Mouse (Mus musculus) limb, embryonic 14.5 days (tissue): Measurements from ENCODE around the gene Kyat1. TPM values are rescaled to one million over a fixed set of nuclear protein-coding genes. Genes with fewer than 3 reads are reported as not detected.
"Not testable (repeated sequence)": the region's sequence is repeated elsewhere in the genome, so short reads cannot be mapped to it uniquely, and the experiment has no call there.

Experiments
- ATAC-seq: fragments of 200-750 bp; cut with Nextera tagmentation; 2 replicates; pipeline ENCODE4 v1.8.0; 2017; ENCODE audit warnings: low read depth, moderate number of reproducible peaks, moderate TSS enrichment; ENCODE audit not compliant: low FRiP score
- DNase-seq: peaks from one replicate; pipeline ENCODE4 v3.0.0-alpha.2; 2015; ENCODE audit warnings: low spot score
- H3K27ac ChIP-seq: fragments of 300-500 bp; sonication (generic); replicated peaks from 2 replicates; pipeline ENCODE4 v1.5.1; 2014; ENCODE audit warnings: low read depth, mild to moderate bottlenecking, low read length, moderate library complexity, mixed read lengths
- H3K27me3 ChIP-seq: fragments of 300-500 bp; sonication (generic); 2 replicates; pipeline ENCODE4 v1.6.1; 2014; ENCODE audit warnings: low read length, mixed read lengths; ENCODE audit not compliant: control insufficient read depth, insufficient read depth
- H3K36me3 ChIP-seq: fragments of 300-500 bp; sonication (generic); 2 replicates; pipeline ENCODE4 v1.6.1; 2014; ENCODE audit warnings: mild to moderate bottlenecking, low read length, moderate library complexity, mixed read lengths; ENCODE audit not compliant: control insufficient read depth, insufficient read depth
- H3K4me1 ChIP-seq: fragments of 300-500 bp; sonication (generic); 2 replicates; pipeline ENCODE4 v1.6.1; 2014; ENCODE audit warnings: antibody characterized with exemption, low read length, mixed read lengths; ENCODE audit not compliant: control insufficient read depth, insufficient read depth
- H3K4me2 ChIP-seq: fragments of 300-500 bp; sonication (generic); replicated peaks from 2 replicates; pipeline ENCODE4 v1.6.1; 2014; ENCODE audit warnings: low read depth, mild to moderate bottlenecking, low read length, moderate library complexity; ENCODE audit not compliant: severe bottlenecking
- H3K4me3 ChIP-seq: fragments of 300-500 bp; sonication (generic); replicated peaks from 2 replicates; pipeline ENCODE4 v1.5.1; 2014; ENCODE audit warnings: low read length
- H3K9ac ChIP-seq: fragments of 300-500 bp; sonication (generic); 2 replicates; pipeline ENCODE4 v1.6.1; 2014; ENCODE audit warnings: mild to moderate bottlenecking, low read depth, low read length, moderate library complexity; ENCODE audit not compliant: severe bottlenecking
- H3K9me3 ChIP-seq: fragments of 300-500 bp; sonication (generic); 2 replicates; pipeline ENCODE4 v1.6.1; 2016; ENCODE audit warnings: low read length; ENCODE audit not compliant: control insufficient read depth
- POLR2A ChIP-seq: fragments of 200-500 bp; IDR thresholded peaks from 2 replicates; pipeline ENCODE4 v1.8.0; 2012; ENCODE audit warnings: inconsistent platforms, mild to moderate bottlenecking, moderate library complexity, borderline replicate concordance; ENCODE audit not compliant: insufficient read depth, insufficient read length; ENCODE audit errors: extremely low read depth
- WGBS: fragments of 180-500 bp; shearing (Covaris S2); extraction: QIAGEN DNeasy Blood & Tissue Kit; methylation state at CpG from one replicate; pipeline ENCODE4 v1.1.7; 2014; 5-methylcytosine and 5-hydroxymethylcytosine counted together
- polyA plus RNA-seq, 2 experiments: library from polyadenylated mRNA; depleted of rRNA in 1 of 2; stranded (reverse) in 1 of 2; unstranded in 1 of 2; fragments of >200 nt; fragmentation: Nextera tagmentation in 1 of 2; extraction: Ambion mirVana in 1 of 2; gene quantifications; 2 replicates each; pipeline versions ENCODE4 v1.2.1 to v1.2.3; 2012 to 2014

Gene Kyat1
- polyA plus RNA-seq, 2 experiments = 10.2 to 24.5 TPM

DNA sequence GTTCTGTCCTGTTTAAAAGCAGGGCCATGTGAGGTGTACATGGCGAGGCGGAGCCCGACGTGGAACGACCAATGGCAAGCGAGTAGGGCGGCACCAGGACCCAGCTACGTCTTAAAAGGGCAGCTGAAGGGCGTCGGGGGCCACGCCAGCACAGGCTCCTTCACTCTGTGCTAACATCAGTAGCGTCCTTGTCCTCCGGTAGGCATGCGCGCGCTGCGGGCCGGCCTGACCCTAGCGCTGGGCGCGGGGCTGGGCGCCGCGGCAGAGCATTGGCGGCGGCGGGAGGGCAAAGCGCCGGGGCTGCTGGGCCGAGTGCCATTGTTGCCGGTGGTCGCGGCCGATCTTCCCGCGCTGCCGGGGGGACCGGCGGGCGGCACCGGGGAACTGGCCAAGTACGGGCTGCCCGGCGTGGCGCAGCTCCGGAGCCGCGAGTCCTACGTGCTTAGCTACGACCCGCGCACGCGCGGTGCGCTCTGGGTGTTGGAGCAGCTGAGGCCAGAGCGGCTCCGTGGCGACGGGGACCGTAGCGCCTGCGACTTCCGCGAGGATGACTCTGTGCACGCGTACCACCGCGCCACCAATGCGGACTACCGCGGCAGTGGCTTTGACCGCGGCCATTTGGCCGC lies 34.2 kb downstream of the Kyat1 start, which contains the start of gene Endog:
Endog (plus strand) TSS at position 123 of the 626 bp plus-strand sequence.
- peak within 1 kb of the TSS; percentile 64 for H3K27ac ChIP-seq
- H3K9ac ChIP-seq = peak within 1 kb of the TSS; percentile 67
- TF ChIP-seq POLR2A = 0 out of 2 replicates have a peak, but pooled peaks have one; percentile 66
- peaks cover 39% of the 10 kb centered on the region for H3K36me3 ChIP-seq
- ATAC-seq = peak; percentile 93
- DNase-seq = peak; percentile 85
- H3K27me3 ChIP-seq = no peaks in the 10 kb centered on the region
- WGBS = 2% methylated on average over 64 of the region's 75 CpGs
- peak within 1 kb of the TSS; percentile 94 for H3K4me2 ChIP-seq
- peaks cover 6% of the 10 kb centered on the region; the same call in 1 of the 2 replicates for H3K9me3 ChIP-seq
- no peaks in the 10 kb centered on the region for H3K4me1 ChIP-seq
- peak within 1 kb of the TSS; percentile 61 for H3K4me3 ChIP-seq

GRCm38 (mm10) chr2:30166677-30167076 lies 39.0 kb downstream of the Kyat1 start:
- no peaks in the 10 kb centered on the region for H3K4me1 ChIP-seq
- WGBS = 58% methylated on average over 4 of the region's 4 CpGs
- ATAC-seq (no peak), DNase-seq (no peak)
- TF ChIP-seq POLR2A = no peak
- no peaks in the 10 kb centered on the region for H3K27me3 ChIP-seq
- no peak overlapping the region for H3K9ac ChIP-seq
- H3K36me3 ChIP-seq = no peaks in the 10 kb centered on the region
- H3K4me2 ChIP-seq = no peak overlapping the region
- no peak overlapping the region for H3K4me3 ChIP-seq
- H3K27ac ChIP-seq = no peak overlapping the region
- peaks cover 14% of the 10 kb centered on the region; the same call in 1 of the 2 replicates for H3K9me3 ChIP-seq

DNA sequence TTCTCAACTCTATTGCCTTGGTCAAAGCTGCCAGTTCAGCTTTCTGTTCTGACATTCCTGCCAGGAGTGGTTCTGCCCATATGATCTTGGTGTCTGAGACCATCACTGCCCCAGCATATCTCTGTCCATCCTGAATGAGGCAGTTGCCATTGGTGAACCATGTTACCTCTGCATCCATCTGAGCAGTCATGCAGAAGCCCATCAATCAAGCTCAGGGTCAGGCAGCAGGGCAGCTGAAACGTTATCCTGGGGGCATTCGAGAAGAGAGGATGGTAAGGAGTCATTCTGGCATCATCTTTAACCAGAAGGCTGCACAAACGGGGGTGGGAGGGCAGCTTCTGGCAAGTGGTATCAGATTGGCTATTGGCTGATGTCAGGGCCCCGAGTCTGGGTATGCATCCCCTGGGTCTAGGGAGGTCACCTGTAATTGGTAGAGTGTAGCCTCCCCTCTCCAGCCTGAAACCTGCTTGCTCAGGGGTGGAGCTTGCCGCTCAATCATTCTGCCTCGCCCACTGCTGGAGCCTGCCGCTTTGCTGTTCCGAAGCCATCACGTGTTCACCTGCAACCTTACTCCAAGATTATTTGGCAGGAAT lies 41.2 kb downstream of the Kyat1 start:
- ATAC-seq (no peak), DNase-seq (no peak)
- 45% methylated on average over 9 of the region's 9 CpGs for WGBS
- H3K36me3 ChIP-seq = no peaks in the 10 kb centered on the region
- H3K4me2 ChIP-seq = no peak overlapping the region
- no peak overlapping the region for H3K4me3 ChIP-seq
- H3K9me3 ChIP-seq = peaks cover 14% of the 10 kb centered on the region; the same call in 1 of the 2 replicates
- no peak overlapping the region for H3K9ac ChIP-seq
- no peak for TF ChIP-seq POLR2A
- no peaks in the 10 kb centered on the region for H3K4me1 ChIP-seq
- H3K27me3 ChIP-seq = no peaks in the 10 kb centered on the region
- no peak overlapping the region for H3K27ac ChIP-seq

- Histone ChIP-seq H3K4me2 (no peak overlapping the region), H3K27ac (no peak overlapping the region), H3K4me3 (no peak overlapping the region), H3K9ac (no peak overlapping the region), H3K4me1 (no peaks in the 10 kb centered on the region), H3K9me3 (peaks cover 12% of the 10 kb centered on the region; the same call in 1 of the 2 replicates), H3K27me3 (no peaks in the 10 kb centered on the region), H3K36me3 (no peaks in the 10 kb centered on the region)
- no peak for ATAC-seq
- no peak for TF ChIP-seq POLR2A
- DNase-seq = peak; percentile 70
Measured at GRCm38 (mm10) chr2:30161809-30162208, 43.8 kb downstream of the Kyat1 start.

- not testable (repeated sequence) for H3K36me3 ChIP-seq, H3K9ac ChIP-seq, DNase-seq, H3K27me3 ChIP-seq, H3K27ac ChIP-seq, H3K4me2 ChIP-seq, ATAC-seq, H3K9me3 ChIP-seq, H3K4me3 ChIP-seq, H3K4me1 ChIP-seq
- 71% methylated on average over 7 of the region's 10 CpGs for WGBS
Measured at GRCm38 (mm10) chr2:30159871-30160270, 45.8 kb downstream of the Kyat1 start.
